Mouse (Mus musculus): ENCODE measurements around the gene Tex46. TPM values are rescaled to one million over a fixed set of nuclear protein-coding genes. Genes with fewer than 3 reads are reported as not detected.
A peak's percentile ranks its signal among the peaks of the same experiment; 100 is the strongest.

Tex46 gene
- polyA plus RNA-seq, 1 experiment from 2014 or later: not detected

DNA sequence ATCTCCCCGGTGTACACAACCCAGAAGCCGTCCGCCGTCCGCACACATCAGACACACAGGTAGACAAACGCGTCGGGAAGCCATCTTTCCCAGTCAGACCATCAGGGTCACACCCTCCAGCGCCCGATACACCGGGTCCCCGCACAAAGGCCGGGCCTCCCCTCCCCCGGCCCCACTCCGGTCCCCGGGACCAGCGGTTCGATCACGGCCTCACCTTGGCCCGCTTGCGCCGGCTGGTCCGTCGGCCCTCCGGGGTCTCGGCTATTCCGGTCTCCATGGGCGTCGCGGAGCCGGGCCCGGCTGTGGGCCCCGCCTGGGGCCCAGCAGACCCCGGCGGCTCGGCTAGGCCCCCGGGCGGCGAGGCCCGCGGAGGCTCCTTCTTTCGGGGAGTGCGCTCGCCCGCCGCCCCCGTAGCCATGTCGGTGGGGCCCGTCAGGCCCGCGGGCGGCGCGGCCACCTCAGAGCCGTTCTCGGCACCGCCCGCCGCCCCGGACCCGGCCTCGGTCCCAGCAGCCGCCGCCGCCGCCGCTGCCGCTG lies 8.2 kb upstream of the Tex46 start:
- under 1% methylated on average over 57 of the region's 68 CpGs for WGBS
- peak overlapping the region; percentile 99 for H3K4me3 ChIP-seq (ENCODE audit: low read depth, low read length)
- TF ChIP-seq CTCF (IDR thresholded peaks at IDR 0.05; ENCODE audit: low read depth): no peak
- H3K9me3 ChIP-seq (ENCODE audit: low read depth, low read length): no peaks in the 10 kb centered on the region
- peaks cover 8% of the 10 kb centered on the region for H3K4me1 ChIP-seq (ENCODE audit: insufficient read depth)
- peak; percentile 61 for ATAC-seq (ENCODE audit: insufficient read depth)
- DNase-seq: peak; percentile 55
- H3K9ac ChIP-seq: peak overlapping the region; percentile 99
- peak overlapping the region; percentile 64 for H3K4me2 ChIP-seq
- H3K27me3 ChIP-seq (ENCODE audit: insufficient read depth, low read length): no peaks in the 10 kb centered on the region
- peak overlapping the region; percentile 90 for H3K27ac ChIP-seq (ENCODE audit: low read depth)
- H3K36me3 ChIP-seq (ENCODE audit: insufficient read depth): no peaks in the 10 kb centered on the region

DNA sequence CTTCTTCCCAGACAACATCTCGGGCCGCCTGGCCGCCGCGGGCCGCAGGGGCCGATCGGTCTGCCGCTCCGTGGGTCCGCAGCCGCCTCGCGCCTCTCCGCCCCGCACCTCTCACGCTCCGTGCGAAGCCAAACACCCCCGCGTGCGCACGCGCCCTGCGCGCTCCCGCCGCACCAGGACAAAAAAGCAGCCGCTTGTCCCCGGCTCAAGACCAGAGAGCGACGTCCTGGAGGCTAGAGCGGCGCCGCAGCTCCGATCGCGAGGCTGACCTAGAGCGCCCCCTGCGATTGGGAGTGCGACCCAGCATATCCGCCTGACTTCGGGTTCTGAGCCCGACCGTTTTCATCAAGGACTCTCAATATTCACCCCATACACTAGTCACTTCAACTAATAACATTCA lies 7.7 kb upstream of the Tex46 start, which contains the start of gene Kdm1a:
Kdm1a (minus strand) TSS at position 156 of the 400 bp plus-strand sequence.
- Histone ChIP-seq H3K27me3 (ENCODE audit: insufficient read depth, low read length) (no peaks in the 10 kb centered on the region), H3K36me3 (ENCODE audit: insufficient read depth) (no peaks in the 10 kb centered on the region), H3K27ac (ENCODE audit: low read depth) (peak within 1 kb of the TSS; percentile 90), H3K9ac (peak within 1 kb of the TSS; percentile 99), H3K4me1 (ENCODE audit: insufficient read depth) (peaks cover 8% of the 10 kb centered on the region), H3K9me3 (ENCODE audit: low read depth, low read length) (no peaks in the 10 kb centered on the region), H3K4me2 (peak within 1 kb of the TSS; percentile 64), H3K4me3 (ENCODE audit: low read depth, low read length) (peak within 1 kb of the TSS; percentile 99)
- peak; percentile 90 for ATAC-seq (ENCODE audit: insufficient read depth)
- peak; percentile 98 for DNase-seq
- WGBS: 0% methylated on average over 43 of the region's 45 CpGs
- peak; percentile 95 for TF ChIP-seq CTCF (IDR thresholded peaks at IDR 0.05; ENCODE audit: low read depth)

DNA sequence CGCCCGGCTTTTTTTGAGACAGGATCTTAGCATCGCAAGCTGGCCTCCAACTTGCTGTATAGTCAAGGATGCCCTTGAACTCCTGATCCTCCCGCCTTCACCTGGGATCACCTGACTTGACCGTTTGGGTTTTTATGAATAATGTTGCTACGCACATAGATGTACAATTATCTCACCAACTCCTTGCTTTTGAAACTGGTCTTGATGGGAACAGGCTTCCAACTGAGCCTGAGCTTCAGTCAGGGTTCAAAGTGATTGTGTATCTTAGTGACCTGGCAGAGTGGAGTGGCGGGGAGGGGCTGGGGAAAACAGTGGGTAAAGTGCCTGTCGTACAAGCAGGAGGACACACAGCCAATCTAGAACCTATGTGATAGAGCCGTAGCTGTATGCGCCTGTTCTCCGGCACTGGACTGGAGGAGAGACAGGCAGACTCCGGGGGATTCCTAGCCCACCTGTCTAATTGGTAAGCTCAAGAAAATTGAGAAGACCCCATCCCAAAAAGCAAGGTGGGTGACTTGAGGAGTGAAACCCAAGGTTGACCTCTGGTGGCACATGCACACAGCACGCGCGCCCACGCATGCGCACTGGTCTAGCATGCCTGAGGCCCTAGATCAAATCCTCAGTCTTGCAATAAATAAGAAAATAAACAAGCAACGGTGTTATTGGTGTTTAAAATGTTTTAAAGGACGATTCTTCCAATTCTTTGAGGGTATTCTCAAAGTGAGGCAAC lies 4.3 kb upstream of the Tex46 start:
- Histone ChIP-seq H3K27me3 (ENCODE audit: insufficient read depth, low read length) (no peaks in the 10 kb centered on the region), H3K4me2 (no peak overlapping the region), H3K4me1 (ENCODE audit: insufficient read depth) (peaks cover 3% of the 10 kb centered on the region; the same call in 1 of the 2 replicates), H3K36me3 (ENCODE audit: insufficient read depth) (no peaks in the 10 kb centered on the region), H3K27ac (ENCODE audit: low read depth) (no peak overlapping the region), H3K9me3 (ENCODE audit: low read depth, low read length) (no peaks in the 10 kb centered on the region), H3K4me3 (ENCODE audit: low read depth, low read length) (no peak overlapping the region), H3K9ac (no peak overlapping the region)
- DNase-seq (no peak), ATAC-seq (ENCODE audit: insufficient read depth) (no peak)
- TF ChIP-seq CTCF (IDR thresholded peaks at IDR 0.05; ENCODE audit: low read depth): no peak
- 84% methylated on average over 19 of the region's 19 CpGs for WGBS

DNA sequence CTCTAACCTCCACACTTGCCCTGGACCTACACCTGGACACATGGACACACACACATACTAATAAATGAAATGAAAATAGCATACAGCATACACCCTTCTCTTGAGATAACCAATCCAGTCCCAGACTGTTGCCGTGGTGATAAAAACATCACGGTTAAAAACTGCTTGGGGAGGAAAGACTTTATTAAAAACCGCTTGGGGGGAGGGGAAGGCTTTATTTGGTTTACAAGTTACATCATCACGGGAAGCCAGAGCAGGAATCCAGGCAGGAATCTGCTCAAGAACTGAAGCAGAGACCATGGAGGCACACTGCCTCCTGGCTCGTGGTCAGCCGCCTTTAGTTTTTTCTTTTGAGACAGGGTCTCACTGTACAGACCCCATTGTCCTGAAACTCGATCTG lies 3.4 kb downstream of the Tex46 start:
- WGBS: 48% methylated on average over 7 of the region's 7 CpGs
- H3K4me1 ChIP-seq (ENCODE audit: insufficient read depth): no peaks in the 10 kb centered on the region
- TF ChIP-seq CTCF (IDR thresholded peaks at IDR 0.05; ENCODE audit: low read depth): no peak

DNA sequence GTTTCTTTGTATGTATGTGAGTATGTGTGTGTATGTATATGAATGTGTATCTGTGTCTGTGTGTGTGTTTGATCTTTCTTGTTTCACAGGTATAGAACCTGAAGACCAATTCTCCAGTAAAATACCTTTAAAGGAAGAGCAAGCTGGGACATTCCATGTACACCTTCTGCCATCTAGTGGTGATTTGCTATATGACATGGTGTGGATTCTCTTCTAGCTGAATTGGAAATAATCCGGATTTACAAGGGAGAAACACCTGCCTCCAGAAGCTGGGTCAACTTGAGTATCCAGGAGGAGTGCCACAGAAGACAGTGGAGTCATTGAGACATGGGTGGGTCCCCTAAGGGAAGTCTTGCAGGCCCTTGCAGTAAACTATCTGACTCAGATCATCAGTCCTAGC lies 11.1 kb downstream of the Tex46 start:
- ATAC-seq (ENCODE audit: insufficient read depth) (no peak), DNase-seq (peak; percentile 88)
- Histone ChIP-seq H3K27me3 (ENCODE audit: insufficient read depth, low read length) (peaks cover 3% of the 10 kb centered on the region; the same call in 1 of the 2 replicates), H3K4me2 (no peak overlapping the region), H3K9me3 (ENCODE audit: low read depth, low read length) (no peaks in the 10 kb centered on the region), H3K36me3 (ENCODE audit: insufficient read depth) (no peaks in the 10 kb centered on the region), H3K4me3 (ENCODE audit: low read depth, low read length) (no peak overlapping the region), H3K27ac (ENCODE audit: low read depth) (no peak overlapping the region), H3K9ac (no peak overlapping the region), H3K4me1 (ENCODE audit: insufficient read depth) (no peaks in the 10 kb centered on the region)
- WGBS: 0% methylated on average over 1 of the region's 1 CpGs
- TF ChIP-seq CTCF (IDR thresholded peaks at IDR 0.05; ENCODE audit: low read depth): peak; percentile 88

More for the DNA sequence above, 3.4 kb downstream of the Tex46 start:
- DNase-seq (peak; percentile 15), ATAC-seq (ENCODE audit: insufficient read depth) (no peak)
- H3K4me3 ChIP-seq (ENCODE audit: low read depth, low read length): no peak overlapping the region
- H3K9ac ChIP-seq: no peak overlapping the region
- H3K9me3 ChIP-seq (ENCODE audit: low read depth, low read length): no peaks in the 10 kb centered on the region
- H3K36me3 ChIP-seq (ENCODE audit: insufficient read depth): no peaks in the 10 kb centered on the region
- no peak overlapping the region for H3K4me2 ChIP-seq
- H3K27ac ChIP-seq (ENCODE audit: low read depth): no peak overlapping the region
- H3K27me3 ChIP-seq (ENCODE audit: insufficient read depth, low read length): no peaks in the 10 kb centered on the region

DNA sequence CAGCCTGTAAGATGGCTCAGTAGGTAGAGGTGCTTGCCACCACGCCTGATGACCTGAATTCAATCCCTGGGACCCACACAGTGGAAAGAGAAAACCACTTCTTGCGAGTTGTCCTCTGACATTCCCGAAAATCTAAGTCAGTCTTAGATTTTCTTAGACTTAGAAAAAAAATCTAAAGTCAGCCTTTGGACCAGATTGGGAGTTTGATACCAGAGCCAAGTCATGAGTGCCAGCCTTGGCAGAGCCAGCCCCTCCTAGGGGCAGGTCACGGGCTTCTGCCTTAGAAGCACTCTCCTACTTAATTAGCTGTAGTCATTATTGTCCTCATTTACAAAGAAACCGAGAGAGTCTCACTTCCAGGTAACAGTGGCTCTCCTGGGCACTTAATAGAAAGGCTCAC lies 11.7 kb downstream of the Tex46 start:
- ATAC-seq (ENCODE audit: insufficient read depth) (no peak), DNase-seq (no peak)
- Histone ChIP-seq H3K36me3 (ENCODE audit: insufficient read depth) (no peaks in the 10 kb centered on the region), H3K9ac (no peak overlapping the region), H3K4me1 (ENCODE audit: insufficient read depth) (no peaks in the 10 kb centered on the region), H3K4me3 (ENCODE audit: low read depth, low read length) (no peak overlapping the region), H3K9me3 (ENCODE audit: low read depth, low read length) (no peaks in the 10 kb centered on the region), H3K27ac (ENCODE audit: low read depth) (no peak overlapping the region), H3K27me3 (ENCODE audit: insufficient read depth, low read length) (peaks cover 3% of the 10 kb centered on the region; the same call in 1 of the 2 replicates), H3K4me2 (no peak overlapping the region)
- 55% methylated on average over 5 of the region's 5 CpGs for WGBS
- no peak for TF ChIP-seq CTCF (IDR thresholded peaks at IDR 0.05; ENCODE audit: low read depth)

DNA sequence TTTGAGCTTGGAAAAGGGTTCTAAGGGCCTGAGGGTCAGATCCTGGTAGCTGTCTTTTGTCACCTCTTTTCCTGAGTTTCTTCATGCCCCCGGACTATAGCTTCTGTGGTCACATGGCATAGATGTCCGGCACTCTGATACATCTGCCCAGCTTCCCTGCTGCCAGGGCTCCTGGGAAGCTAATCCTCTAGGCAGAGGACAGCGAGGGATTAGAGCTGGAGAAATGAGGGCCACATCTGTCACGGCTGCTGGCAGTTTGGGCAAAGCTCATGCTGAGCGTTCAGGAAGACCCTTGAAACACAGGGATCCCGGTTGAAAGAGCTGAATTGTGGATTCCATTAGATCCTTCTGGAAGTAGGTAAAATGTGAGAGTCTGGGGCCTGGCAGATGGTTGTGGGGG lies 12.2 kb downstream of the Tex46 start, which contains the start of gene Lactbl1:
Lactbl1 (plus strand) TSS at position 234 of the 400 bp plus-strand sequence.
- Histone ChIP-seq H3K27me3 (ENCODE audit: insufficient read depth, low read length) (peaks cover 3% of the 10 kb centered on the region; the same call in 1 of the 2 replicates), H3K27ac (ENCODE audit: low read depth) (no peak within 1 kb of the TSS), H3K4me3 (ENCODE audit: low read depth, low read length) (no peak within 1 kb of the TSS), H3K4me1 (ENCODE audit: insufficient read depth) (no peaks in the 10 kb centered on the region), H3K9me3 (ENCODE audit: low read depth, low read length) (no peaks in the 10 kb centered on the region), H3K36me3 (ENCODE audit: insufficient read depth) (no peaks in the 10 kb centered on the region), H3K4me2 (no peak within 1 kb of the TSS), H3K9ac (no peak within 1 kb of the TSS)
- DNase-seq (no peak), ATAC-seq (ENCODE audit: insufficient read depth) (no peak)
- TF ChIP-seq CTCF (IDR thresholded peaks at IDR 0.05; ENCODE audit: low read depth): no peak
- 42% methylated on average over 6 of the region's 6 CpGs for WGBS
